Mouse (Mus musculus) layer of hippocampus, adult 6 months (tissue): ENCODE measurements around the gene Med13l. TPM values are rescaled to one million over a fixed set of nuclear protein-coding genes. Genes with fewer than 3 reads are reported as not detected.

Experiments used
- long read RNA-seq, 2 experiments: library from polyadenylated mRNA; unstranded; transcript quantifications; one replicate each; pipeline ENCODE4 v2.0.0; 2019 to 2020
- polyA plus RNA-seq: library from polyadenylated mRNA; unstranded; fragments of <200 nt; fragmentation: Nextera tagmentation; gene quantifications from 2 replicates; pipeline ENCODE4 v1.2.3, GENCODE M21; 2021

The Med13l gene
- 6.0 and 6.4 TPM in 2 replicates for polyA plus RNA-seq
- long read RNA-seq, experiment 1, partial matches to known transcripts = 12 of 20 reads
- long read RNA-seq, experiment 1, other reads (novel, unspliced or antisense) = 8 of 20 reads
- long read RNA-seq, experiment 2, partial matches to known transcripts = 63 of 74 reads
- long read RNA-seq, experiment 2, other reads (novel, unspliced or antisense) = 11 of 74 reads

DNA sequence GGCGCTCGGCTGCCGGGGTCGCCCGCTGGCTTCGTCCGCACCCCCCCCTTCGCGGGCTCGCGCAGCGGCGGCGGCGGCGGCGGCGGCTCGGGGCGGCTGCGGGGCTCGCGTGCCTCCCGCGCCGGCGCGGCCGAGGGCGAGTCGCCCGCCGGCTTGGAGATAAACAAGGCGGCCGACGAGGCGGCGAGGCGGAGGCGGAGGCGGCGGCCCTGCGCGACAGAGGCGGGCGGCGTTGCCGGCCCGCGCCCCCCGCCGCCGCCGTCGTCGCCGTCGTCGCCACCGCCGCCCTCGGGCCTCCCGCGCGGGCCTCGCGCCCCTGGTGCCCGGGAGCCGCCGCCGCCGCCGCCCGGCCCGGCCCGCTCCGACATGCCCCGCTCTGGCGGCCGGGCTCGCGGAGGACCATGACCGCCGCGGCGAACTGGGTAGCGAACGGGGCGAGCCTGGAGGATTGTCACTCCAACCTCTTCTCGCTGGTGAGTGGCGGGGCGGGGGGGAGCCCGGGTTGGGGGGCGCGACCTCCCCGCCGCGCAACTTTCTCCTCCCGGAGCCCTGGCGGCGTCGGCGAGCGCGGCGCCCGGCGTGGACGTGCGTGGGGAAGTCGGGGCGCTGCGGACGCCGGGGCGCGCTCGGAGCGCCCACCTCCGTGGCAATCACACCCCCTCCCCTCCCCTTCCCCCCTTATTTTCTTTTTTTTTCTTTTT, at the start of gene Med13l:
Gene Med13l, plus strand, starts transcription at position 295 of the 701 bp plus-strand sequence.

